Mouse (Mus musculus) urinary bladder, postnatal 14 days (tissue): Measurements from ENCODE around the gene Prelid1.

ENCODE experiments used
- DNase-seq: peaks from one replicate; pipeline ENCODE4 v3.0.0; 2021; ENCODE audit warnings: low spot score

Prelid1 gene

DNA sequence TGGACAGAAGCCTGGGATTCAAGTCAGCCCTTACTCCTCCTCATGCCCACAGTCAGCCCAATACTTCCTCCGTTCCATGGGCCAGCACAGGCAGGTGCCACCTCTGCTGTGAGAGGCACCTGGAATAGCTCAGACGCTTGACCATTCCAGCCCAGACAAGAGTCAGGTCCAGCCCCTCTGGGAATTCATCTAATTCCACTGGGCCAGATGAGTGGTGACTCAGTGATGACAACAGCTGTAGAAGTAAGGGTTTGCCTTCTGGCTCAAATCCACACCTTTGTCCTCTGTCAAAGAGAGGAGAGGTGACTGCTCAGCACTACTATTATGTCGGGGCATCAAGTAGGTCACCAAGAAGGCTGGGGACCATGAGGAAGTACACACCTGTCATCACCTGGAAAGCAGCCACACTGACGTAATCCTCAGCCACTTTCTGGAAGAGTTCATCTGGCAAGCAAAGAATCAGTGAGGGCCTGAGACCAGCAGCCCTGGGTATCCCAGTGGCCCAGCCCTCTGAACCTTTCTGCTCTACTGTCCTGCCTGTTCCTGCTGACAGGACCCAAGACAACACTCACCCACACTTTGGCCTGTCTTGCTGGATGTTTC, at the start of gene Prelid1:
TSS of gene Prelid1 (plus strand) at position 570 of the 603 bp plus-strand sequence.
- no peak for DNase-seq

DNA sequence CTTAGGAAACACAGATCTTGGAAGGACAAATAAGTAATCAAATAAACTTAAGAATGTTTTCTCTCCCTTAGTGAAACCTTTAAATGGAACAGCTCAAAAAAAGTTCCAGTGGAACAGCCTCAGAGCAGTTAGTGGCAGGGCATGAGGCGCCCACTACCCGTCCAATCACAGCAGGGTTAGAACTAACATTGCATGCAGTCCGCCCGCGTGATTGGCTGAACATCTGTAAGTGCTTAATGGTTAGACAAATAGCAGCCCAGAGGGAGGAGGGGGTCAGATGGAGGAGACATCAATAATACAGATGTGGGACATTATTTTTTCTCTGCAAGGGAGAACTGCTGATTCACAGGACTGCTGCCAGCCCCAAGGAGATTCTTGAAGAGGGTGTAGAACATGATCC, 43.1 kb upstream of the Prelid1 start:
- DNase-seq: no peak

- no peak for DNase-seq
Observed at GRCm38 (mm10) chr13:55277646-55278045, 42.7 kb upstream of the Prelid1 start.

- DNase-seq: no peak
Observed at GRCm38 (mm10) chr13:55288854-55289253, 31.4 kb upstream of the Prelid1 start.

GRCm38 (mm10) chr13:55296760-55297159, 23.5 kb upstream of the Prelid1 start:
- no peak for DNase-seq

DNA sequence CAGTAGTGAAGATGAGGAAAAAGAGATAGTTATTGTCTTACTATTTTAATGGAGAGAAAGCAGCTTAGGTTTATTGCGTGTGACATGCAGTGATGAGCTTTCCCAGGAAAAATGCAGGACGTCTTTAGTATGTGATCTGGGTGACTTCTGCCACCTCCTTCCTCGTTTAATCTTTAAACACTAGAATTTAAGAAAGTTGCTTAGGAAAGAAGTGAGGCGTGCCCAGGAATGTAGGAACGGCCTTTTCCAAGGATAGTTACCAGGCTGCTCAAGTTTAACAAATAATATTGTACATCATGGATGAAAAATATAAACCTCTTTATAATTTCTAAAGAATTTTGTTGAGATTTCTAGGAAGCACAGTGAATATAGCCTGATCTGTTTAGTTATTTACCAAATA, 19.4 kb upstream of the Prelid1 start:
- no peak for DNase-seq

GRCm38 (mm10) chr13:55312028-55312630, 8.2 kb upstream of the Prelid1 start:
- no peak for DNase-seq

DNA sequence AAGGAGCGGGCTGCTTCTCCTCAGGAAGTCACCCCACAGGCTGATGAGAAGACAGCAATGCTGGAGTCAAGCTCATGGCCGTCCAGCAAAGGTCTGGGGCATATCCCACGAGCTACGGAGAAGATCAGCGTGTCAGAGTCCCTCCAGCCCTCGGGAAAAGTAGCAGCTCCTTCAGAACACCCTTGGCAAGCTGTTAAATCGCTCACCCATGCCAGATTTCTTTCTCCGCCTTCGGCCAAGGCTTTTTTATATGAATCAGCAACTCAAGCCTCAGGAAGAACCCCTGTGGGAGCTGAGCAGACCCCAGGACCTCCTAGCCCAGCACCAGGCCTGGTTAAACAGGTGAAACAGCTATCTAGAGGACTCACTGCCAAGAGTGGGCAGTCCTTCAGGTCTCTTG, 7.2 kb upstream of the Prelid1 start:
- DNase-seq: no peak

GRCm38 (mm10) chr13:55314891-55315412, 5.3 kb upstream of the Prelid1 start:
- DNase-seq: no peak

DNA sequence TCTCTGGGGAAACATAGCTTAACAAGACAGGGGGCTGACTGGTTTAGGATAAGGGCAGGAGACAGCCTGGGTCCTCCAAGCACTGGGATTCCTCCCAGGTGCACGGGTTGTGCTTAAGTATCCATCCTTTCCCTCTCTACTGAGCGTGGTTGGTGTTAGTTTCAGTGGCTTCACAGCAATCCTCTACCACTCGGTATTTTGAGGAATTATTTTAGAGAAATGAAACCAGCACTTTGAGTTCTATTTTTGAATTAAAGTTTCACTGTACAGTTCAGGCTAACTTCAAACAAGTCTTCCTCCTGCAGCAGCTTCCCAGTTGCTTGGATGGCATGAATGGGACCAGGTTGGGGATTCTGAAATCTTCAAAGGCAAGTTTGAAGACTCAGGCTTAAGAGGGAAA, 1.9 kb upstream of the Prelid1 start:
- DNase-seq: no peak

- DNase-seq: peak; percentile 90
Observed at GRCm38 (mm10) chr13:55321434-55322129, 1.3 kb downstream of the Prelid1 start, which contains the start of gene Rab24. TSS of gene Rab24 (minus strand) at chr13:55321946.

DNA sequence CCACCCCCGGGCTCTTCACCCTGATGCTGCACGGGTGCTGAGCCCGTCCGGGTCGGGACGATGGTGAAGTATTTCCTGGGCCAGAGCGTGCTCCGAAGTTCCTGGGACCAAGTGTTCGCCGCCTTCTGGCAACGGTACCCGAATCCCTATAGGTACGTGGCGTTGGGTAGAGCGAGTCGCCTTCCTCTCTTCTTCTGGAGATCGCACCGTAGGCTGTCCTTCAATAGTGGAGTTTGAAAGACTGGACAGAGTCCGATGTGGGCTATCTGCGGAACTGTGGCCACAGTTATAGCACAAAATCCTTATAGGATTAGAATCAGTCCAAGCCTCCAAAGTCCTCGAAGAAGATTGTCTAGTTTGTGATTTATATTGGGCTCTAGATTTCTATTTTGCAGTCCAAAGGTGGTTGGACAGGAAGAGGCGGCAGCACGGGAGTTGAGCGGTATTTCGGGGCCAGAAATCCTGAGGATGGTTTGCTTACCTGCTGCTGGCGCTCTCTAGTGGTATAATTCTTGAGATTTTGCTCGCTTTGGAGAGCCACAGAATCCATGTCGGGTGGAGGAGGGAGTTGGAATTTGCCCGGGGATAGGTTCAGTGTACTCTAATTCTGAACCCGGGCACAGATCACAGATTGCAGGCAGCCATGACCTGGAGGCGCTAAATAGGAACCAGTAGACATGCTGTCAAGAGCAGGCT, 2.0 kb downstream of the Prelid1 start:
- DNase-seq: peak; percentile 43

DNA sequence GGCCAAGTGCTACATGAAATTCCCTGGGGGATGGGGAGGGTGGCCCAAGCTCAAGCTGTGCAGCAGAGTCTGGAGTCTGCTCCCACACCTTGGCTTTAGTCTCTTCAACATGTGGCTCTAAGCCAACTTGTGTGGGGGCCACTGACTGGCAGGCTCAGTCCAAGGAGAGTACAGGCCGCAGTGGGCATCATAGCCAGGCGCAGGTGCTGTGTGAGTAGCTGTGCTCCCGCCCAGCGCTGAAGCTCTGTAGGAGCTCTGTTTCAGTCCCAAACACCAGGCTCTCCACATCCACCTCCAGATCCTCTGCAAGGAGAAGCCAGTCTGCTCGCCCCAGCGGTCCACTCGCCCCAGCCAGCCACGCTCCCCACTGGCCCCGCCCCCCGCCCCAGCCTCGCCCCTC, 5.3 kb downstream of the Prelid1 start:
- DNase-seq: no peak

DNA sequence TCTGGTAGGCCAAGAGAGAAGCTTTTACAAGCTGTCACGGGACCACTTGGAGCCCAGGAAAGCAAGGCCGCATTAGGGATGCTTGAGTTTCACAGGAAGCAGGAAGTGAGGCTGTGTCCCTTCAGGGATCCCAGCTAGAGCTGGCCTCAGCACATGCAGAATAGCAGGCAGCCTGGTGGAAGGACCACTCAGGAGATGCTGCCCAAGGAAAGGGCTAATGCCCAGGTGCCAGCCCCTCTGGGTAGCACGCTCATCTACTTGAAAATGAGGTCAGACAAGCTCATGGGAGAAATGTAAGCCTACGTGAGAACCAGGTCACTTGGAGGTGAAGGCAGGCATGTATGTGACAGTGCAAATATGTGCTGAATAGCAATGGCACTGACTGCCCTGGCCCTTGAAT, 6.9 kb downstream of the Prelid1 start:
- DNase-seq: no peak

GRCm38 (mm10) chr13:55327633-55328032, 7.3 kb downstream of the Prelid1 start:
- peak; percentile 85 for DNase-seq

- no peak for DNase-seq
Observed at GRCm38 (mm10) chr13:55328171-55328570, 7.9 kb downstream of the Prelid1 start.

DNA sequence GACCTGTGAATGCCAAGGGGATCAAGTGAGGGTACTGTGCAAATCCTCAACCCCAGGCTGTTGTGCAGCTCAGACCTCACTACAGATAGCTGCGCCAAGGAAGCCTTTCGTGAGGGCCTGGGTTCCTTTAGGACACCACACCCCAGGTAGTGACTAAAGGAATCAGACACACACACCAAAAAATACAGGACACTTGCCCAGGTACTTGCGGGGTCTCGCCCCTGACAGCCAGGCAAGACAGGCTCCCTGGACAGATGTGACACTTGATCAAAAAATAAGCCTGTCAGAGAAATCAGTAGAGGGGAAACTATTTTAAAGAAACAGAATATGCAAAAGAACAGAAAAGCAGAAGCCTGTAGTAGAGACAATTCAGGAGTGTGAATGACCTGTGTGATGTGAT, 8.3 kb downstream of the Prelid1 start:
- DNase-seq: no peak

- no peak for DNase-seq
Observed at GRCm38 (mm10) chr13:55329109-55329682, 8.9 kb downstream of the Prelid1 start.

DNA sequence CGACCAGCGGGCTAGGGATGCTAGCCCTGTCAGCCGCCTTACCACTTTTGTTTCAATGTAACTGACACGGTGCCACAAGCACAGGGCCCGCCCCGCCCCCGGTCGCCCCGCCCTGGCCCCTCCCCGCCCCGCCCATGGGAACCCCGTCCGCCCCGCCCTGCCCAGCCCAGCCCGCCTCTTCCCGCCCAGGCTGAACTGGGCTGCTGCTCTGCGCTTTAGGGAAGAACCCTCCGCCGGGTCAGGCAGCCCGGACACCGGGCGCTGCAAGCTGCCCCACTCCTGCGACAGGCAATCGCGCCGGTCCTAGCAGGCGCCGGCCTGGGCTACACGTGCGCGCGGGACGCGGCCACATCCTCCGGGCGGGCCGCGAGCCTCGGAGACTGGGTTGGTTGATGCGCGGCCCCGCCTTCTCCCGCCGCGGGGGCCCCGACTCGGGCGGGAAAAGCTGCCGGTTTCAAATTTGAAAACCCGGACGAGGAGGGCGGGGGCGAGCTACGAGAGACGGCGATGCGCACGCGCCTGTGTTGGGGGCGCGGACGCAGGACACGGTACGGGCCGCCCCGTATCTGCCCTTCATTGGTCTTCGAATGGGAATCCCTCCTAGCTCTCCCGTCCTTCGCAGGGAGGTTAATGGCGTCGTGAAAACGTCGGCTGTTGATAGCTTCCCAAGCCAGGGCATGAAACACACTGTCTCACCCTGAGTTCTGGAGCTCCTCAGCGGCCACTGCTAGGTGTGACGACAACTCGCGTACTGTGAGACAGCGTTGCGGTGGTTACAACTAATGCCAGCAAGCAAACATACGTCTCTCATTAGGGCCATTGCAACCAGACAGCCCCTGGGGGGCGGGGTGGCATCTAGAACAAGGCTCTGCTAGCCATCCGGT, 9.6 kb downstream of the Prelid1 start, which contains the start of gene Mxd3:
TSS of gene Mxd3 (minus strand) at position 141 of the 884 bp plus-strand sequence.
- DNase-seq: peak; percentile 84

DNA sequence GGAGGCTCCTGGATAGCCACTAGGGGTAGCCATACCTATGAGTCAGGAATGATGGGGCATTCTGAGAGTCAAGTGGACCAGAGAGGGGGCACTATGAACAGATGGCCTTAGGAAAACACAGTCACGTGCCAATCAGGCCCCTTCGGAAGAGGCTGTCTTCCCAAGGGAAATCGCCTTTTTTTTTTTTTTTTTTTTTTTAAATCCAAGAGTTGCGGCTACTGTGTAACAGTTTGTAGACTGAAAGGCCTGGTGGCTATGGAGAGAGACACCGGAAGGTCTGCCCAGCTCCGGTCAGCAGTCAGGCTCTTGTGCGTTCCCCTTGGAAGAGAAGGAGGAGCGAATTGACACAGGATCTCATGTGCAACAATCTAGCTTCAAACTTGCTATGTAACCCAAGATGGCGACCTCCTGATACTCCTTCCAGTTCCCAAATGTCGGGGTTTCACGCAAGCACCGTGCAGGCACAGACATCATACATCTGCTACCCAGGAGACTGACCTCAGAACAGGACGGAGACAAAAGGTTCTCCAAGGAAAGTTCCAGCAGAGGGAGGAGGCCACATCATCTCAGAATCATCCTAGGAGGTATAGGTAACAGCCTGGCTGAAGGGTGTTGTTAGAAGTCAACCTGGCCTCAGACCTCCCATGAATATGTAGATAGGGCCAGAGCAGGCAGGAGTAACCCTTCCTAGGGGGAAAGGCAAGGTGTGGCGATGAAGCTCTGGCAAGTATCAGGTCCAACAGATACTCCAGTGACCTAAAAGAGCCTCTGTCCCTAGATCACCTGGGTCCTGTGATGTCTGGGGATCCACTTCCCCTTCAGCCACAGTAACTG, 10.5 kb downstream of the Prelid1 start:
- DNase-seq: no peak
